8 mouse cellular contexts compared by ENCODE assay signal in genomic region chr8:47990386-47990772, GRCm38 (mm10). TPM values are rescaled to one million over a fixed set of nuclear protein-coding genes. Genes with fewer than 3 reads are reported as not detected.
DNase-seq lines count a peak whose midpoint lies in the region; ATAC-seq lines count a peak whose summit lies in the region.

No protein-coding gene starts in this region.

- no peaks in the 10 kb centered on the region for H3K9me3 ChIP-seq in intestine, embryonic 14.5 days (ENCODE audit: control insufficient read depth, low read length)

- under 1% methylated on average over 40 of the region's 45 CpGs for WGBS in intestine, embryonic 14.5 days

- peak overlapping the region; percentile 93 for H3K4me2 ChIP-seq in intestine, embryonic 14.5 days (ENCODE audit: low read length)

- H3K9ac ChIP-seq in intestine, embryonic 14.5 days (ENCODE audit: low read length): peak overlapping the region; percentile 86

- peaks cover 26% of the 10 kb centered on the region for H3K4me1 ChIP-seq in intestine, embryonic 14.5 days (replicated peaks; ENCODE audit: control insufficient read depth, insufficient read depth, low read length)

- H3K36me3 ChIP-seq in intestine, embryonic 14.5 days (ENCODE audit: control insufficient read depth, insufficient read depth, low read length): no peaks in the 10 kb centered on the region

- intact Hi-C loops in gastrocnemius, postnatal 14 days (cut with DNase I; ENCODE audit: low total_unique reads): no loop called here
- intact Hi-C loops in left cerebral cortex, postnatal 10 days (cut with DNase I): no loop called here

- H3K4me3 ChIP-seq in intestine, embryonic 14.5 days (ENCODE audit: low read depth, low read length): peak overlapping the region; percentile 93

- H3K27ac ChIP-seq in intestine, embryonic 14.5 days (ENCODE audit: low read depth): peak overlapping the region; percentile 92

- ATAC-seq in intestine, embryonic 14.5 days (replicated peaks; ENCODE audit: low FRiP score, low TSS enrichment, low read depth): peak; percentile 96
- ATAC-seq in megakaryocyte progenitor cell, adult 5-6 weeks (replicated peaks; ENCODE audit: poor library complexity): peak; percentile 76

- H3K27me3 ChIP-seq in intestine, embryonic 14.5 days (replicated peaks; ENCODE audit: control insufficient read depth, insufficient read depth, low read length): no peaks in the 10 kb centered on the region

- peak; percentile 95 to 97 for DNase-seq in adrenal gland, adult 18-20 months (ENCODE audit: low spot score in 2 of 2)
- peak; percentile 97 for DNase-seq in embryo, embryonic 10.5 days (ENCODE audit: low spot score)
- peak; percentile 99 for DNase-seq in gastrocnemius, postnatal 14 days
- peak; percentile 95 for DNase-seq in intestine, embryonic 14.5 days (ENCODE audit: low spot score)
- peak; percentile 89 to 99 for DNase-seq in left cerebral cortex, postnatal 10 days (ENCODE audit: extremely low spot score in 1 of 2, low spot score in 2 of 2)
- peak; percentile 96 for DNase-seq in right cerebral cortex, postnatal 10 days (ENCODE audit: low spot score in 2 of 2)
- peak; percentile 98 for DNase-seq in urinary bladder, postnatal 14 days (ENCODE audit: low spot score)

RNA-seq across cellular contexts. Expression of gene Wwc2, which starts 0.3 kb away (rescaled TPM):
- total RNA-seq in adrenal gland, adult 18-20 months (2021): 10 to 100 TPM; 22.1 to 24.3 TPM
- total RNA-seq in gastrocnemius, postnatal 14 days (2021): 10 to 100 TPM in 1 of 2 experiments, 1 to 10 TPM in 1; 9.9 to 10.3 TPM
- 10.4 and 10.6 TPM in 2 replicates for polyA plus RNA-seq in intestine, embryonic 14.5 days (2014; fragmentation: Nextera tagmentation; extraction: Ambion mirVana)
- 10 to 100 TPM; 27.3 to 28.0 TPM for total RNA-seq in left cerebral cortex, postnatal 10 days (2021)
- 5.2 and 6.1 TPM in 2 replicates for total RNA-seq in megakaryocyte progenitor cell, adult 5-6 weeks (2015)
- 5.6 and 6.3 TPM in 2 replicates for total RNA-seq in megakaryocyte progenitor cell, adult 5-6 weeks (2017)

Comparison
In these comparisons a context has a peak if more than half of its experiments do, and no peak if none do; other contexts are left out.
1. Peak in every context shown above with its lines: DNase-seq, ATAC-seq, H3K4me3 ChIP-seq and H3K27ac ChIP-seq.